Mouse (Mus musculus): ENCODE measurements around the gene Sema6c.
"Not testable (repeated sequence)": the region's sequence is repeated elsewhere in the genome, so short reads cannot be mapped to it uniquely, and the experiment has no call there.

Sema6c gene

GRCm38 (mm10) chr3:95186888-95187287 is 26.6 kb downstream of the Sema6c start:
- no peak for DNase-seq

- peak; percentile 39 to 55 for DNase-seq
Measured at GRCm38 (mm10) chr3:95194721-95195135, 34.5 kb downstream of the Sema6c start.

- DNase-seq = no peak
Measured at GRCm38 (mm10) chr3:95195772-95196171, 35.5 kb downstream of the Sema6c start.

- peak in 1 of 2 experiments; percentile 24 for DNase-seq
Measured at GRCm38 (mm10) chr3:95199101-95199500, 38.8 kb downstream of the Sema6c start.

- peak; percentile 93 to 95 for DNase-seq
Measured at GRCm38 (mm10) chr3:95200132-95200531, 39.9 kb downstream of the Sema6c start.

- no peak for DNase-seq
Measured at GRCm38 (mm10) chr3:95200562-95200961, 40.3 kb downstream of the Sema6c start.

GRCm38 (mm10) chr3:95203880-95204279 is 43.6 kb downstream of the Sema6c start:
- DNase-seq = no peak

- no peak for DNase-seq
Measured at GRCm38 (mm10) chr3:95208286-95208685, 48.0 kb downstream of the Sema6c start.

- DNase-seq = no peak
Measured at GRCm38 (mm10) chr3:95210585-95210984, 50.3 kb downstream of the Sema6c start.

GRCm38 (mm10) chr3:95212889-95213608 is 52.8 kb downstream of the Sema6c start:
- not testable (repeated sequence) for DNase-seq

- no peak for DNase-seq
Measured at GRCm38 (mm10) chr3:95213609-95213975, 53.3 kb downstream of the Sema6c start.

GRCm38 (mm10) chr3:95216655-95217254 is 56.5 kb downstream of the Sema6c start:
- no peak for DNase-seq

GRCm38 (mm10) chr3:95217255-95218134 is 57.2 kb downstream of the Sema6c start, which contains the start of gene Gabpb2:
Gene Gabpb2 (minus strand): TSS chr3:95217916.
- peak; percentile 94 to 96 for DNase-seq

GRCm38 (mm10) chr3:95218466-95219137 is 58.3 kb downstream of the Sema6c start:
- peak in 1 of 2 experiments; percentile 50 for DNase-seq

GRCm38 (mm10) chr3:95223041-95223440 is 62.8 kb downstream of the Sema6c start:
- no peak for DNase-seq

Data from kidney, adult 8-10 months (tissue).